ENCODE assay signal across 8 mouse cellular contexts in genomic region chr9:109876756-109877155, GRCm38 (mm10). TPM values are rescaled to one million over a fixed set of nuclear protein-coding genes. Genes with fewer than 3 reads are reported as not detected.
DNase-seq lines count a peak whose midpoint lies in the region; ATAC-seq and TF ChIP-seq lines count a peak whose summit lies in the region.

No protein-coding gene starts in this region.

- peak overlapping the region; percentile 92 for H3K4me2 ChIP-seq in forebrain, postnatal 0 days (ENCODE audit: low read depth)
- H3K4me2 ChIP-seq in midbrain, embryonic 15.5 days = peak overlapping the region; percentile 68

- TF ChIP-seq CTCF in left cerebral cortex, adult 2 months (IDR thresholded peaks at IDR 0.05) = no peak
- TF ChIP-seq CTCF in forebrain, postnatal 0 days (IDR thresholded peaks at IDR 0.05; ENCODE audit: low read depth) = no peak

- ATAC-seq in forebrain, postnatal 0 days = no peak
- ATAC-seq in midbrain, embryonic 15.5 days (replicated peaks) = no peak

- H3K27ac ChIP-seq in left cerebral cortex, adult 2 months = no peak overlapping the region
- no peak overlapping the region for H3K27ac ChIP-seq in forebrain, postnatal 0 days (ENCODE audit: low read depth, low read length)
- H3K27ac ChIP-seq in midbrain, embryonic 15.5 days = no peak overlapping the region

- peak overlapping the region; percentile 77; the same call in 1 of the 2 replicates for H3K9ac ChIP-seq in forebrain, postnatal 0 days
- peak overlapping the region; percentile 61; the same call in 1 of the 2 replicates for H3K9ac ChIP-seq in midbrain, embryonic 15.5 days

- H3K4me1 ChIP-seq in forebrain, postnatal 0 days (ENCODE audit: insufficient read depth) = no peaks in the 10 kb centered on the region
- peaks cover 18% of the 10 kb centered on the region for H3K4me1 ChIP-seq in midbrain, embryonic 15.5 days

- H3K9me3 ChIP-seq in forebrain, postnatal 0 days (ENCODE audit: low read length) = no peaks in the 10 kb centered on the region
- H3K9me3 ChIP-seq in midbrain, embryonic 15.5 days = no peaks in the 10 kb centered on the region

- peaks cover 26% of the 10 kb centered on the region for H3K36me3 ChIP-seq in forebrain, postnatal 0 days (ENCODE audit: insufficient read depth)
- peaks cover 13% of the 10 kb centered on the region; the same call in 1 of the 2 replicates for H3K36me3 ChIP-seq in midbrain, embryonic 15.5 days (replicated peaks)

- peak overlapping the region; percentile 72 for H3K4me3 ChIP-seq in left cerebral cortex, adult 2 months
- peak overlapping the region; percentile 82 for H3K4me3 ChIP-seq in forebrain, postnatal 0 days (ENCODE audit: low read depth, low read length)
- H3K4me3 ChIP-seq in midbrain, embryonic 15.5 days = peak overlapping the region; percentile 94

- no peak for DNase-seq in left cerebral cortex, adult 2 months (ENCODE audit: extremely low spot score in 1 of 2, low spot score in 2 of 2)
- no peak for DNase-seq in left cerebral cortex, postnatal 25 days (ENCODE audit: low spot score in 2 of 2)
- peak; percentile 40 for DNase-seq in ZHBTc4 (ENCODE audit: low read depth, low spot score)
- peak; percentile 35 for DNase-seq in forebrain, postnatal 0 days
- DNase-seq in kidney, postnatal 10 days = peak; percentile 49
- no peak for DNase-seq in ovary, postnatal 10 days (ENCODE audit: low spot score)
- no peak for DNase-seq in thymus, postnatal 36 days

- WGBS in forebrain, postnatal 0 days = 2% methylated on average over 3 of the region's 3 CpGs
- 9% methylated on average over 3 of the region's 3 CpGs for WGBS in midbrain, embryonic 15.5 days

- no peaks in the 10 kb centered on the region for H3K27me3 ChIP-seq in forebrain, postnatal 0 days (ENCODE audit: insufficient read depth, low read length)
- H3K27me3 ChIP-seq in midbrain, embryonic 15.5 days (replicated peaks) = no peaks in the 10 kb centered on the region

- intact Hi-C loops in left cerebral cortex, adult 2 months (cut with DNase I) = no loop called here
- intact Hi-C loops in left cerebral cortex, postnatal 25 days (cut with DNase I) = no loop called here

RNA-seq across cellular contexts. Expression of gene Cdc25a, which starts 1.4 kb away (rescaled TPM):
- total RNA-seq in left cerebral cortex, adult 2 months (2021) = 1 to 10 TPM; 5.5 to 6.9 TPM
- 1 to 10 TPM; 3.9 to 4.0 TPM for total RNA-seq in left cerebral cortex, postnatal 25 days (2021)
- total RNA-seq in forebrain, postnatal 0 days (2014; rRNA removed) = 14.4 and 16.1 TPM in 2 replicates
- 7.7 and 8.7 TPM in 2 replicates for polyA plus RNA-seq in forebrain, postnatal 0 days (2015; fragmentation: Nextera tagmentation; extraction: Ambion mirVana)
- 12.4 and 14.7 TPM in 2 replicates for polyA plus RNA-seq in midbrain, embryonic 15.5 days (2015; fragmentation: Nextera tagmentation; extraction: Ambion mirVana)

RNA-seq across cellular contexts. Expression of gene Camp, which starts 27.3 kb away (rescaled TPM):
- not detected for total RNA-seq in left cerebral cortex, adult 2 months (2021)
- not detected for total RNA-seq in left cerebral cortex, postnatal 25 days (2021)
- 0.85 TPM in 1 of 2 replicates, not detected in the other for total RNA-seq in forebrain, postnatal 0 days (2014; rRNA removed)
- 0.35 and 1.4 TPM in 2 replicates for polyA plus RNA-seq in forebrain, postnatal 0 days (2015; fragmentation: Nextera tagmentation; extraction: Ambion mirVana)
- 2.6 TPM in 1 of 2 replicates, not detected in the other for polyA plus RNA-seq in midbrain, embryonic 15.5 days (2015; fragmentation: Nextera tagmentation; extraction: Ambion mirVana)

RNA-seq across cellular contexts. Expression of gene Nme6, which starts 44.2 kb away (rescaled TPM):
- total RNA-seq in left cerebral cortex, adult 2 months (2021) = 10 to 100 TPM; 10.6 to 11.2 TPM
- total RNA-seq in left cerebral cortex, postnatal 25 days (2021) = 1 to 10 TPM; 7.3 to 7.7 TPM
- total RNA-seq in forebrain, postnatal 0 days (2014; rRNA removed) = 31.3 and 39.8 TPM in 2 replicates
- 47.5 and 55.6 TPM in 2 replicates for polyA plus RNA-seq in forebrain, postnatal 0 days (2015; fragmentation: Nextera tagmentation; extraction: Ambion mirVana)
- 59.4 and 68.3 TPM in 2 replicates for polyA plus RNA-seq in midbrain, embryonic 15.5 days (2015; fragmentation: Nextera tagmentation; extraction: Ambion mirVana)

RNA-seq across cellular contexts. Expression of gene Map4, which starts 54.5 kb away (rescaled TPM):
- total RNA-seq in left cerebral cortex, adult 2 months (2021) = 100 to 1,000 TPM; 365 to 381 TPM
- total RNA-seq in left cerebral cortex, postnatal 25 days (2021) = 100 to 1,000 TPM; 350 to 364 TPM
- 226 and 237 TPM in 2 replicates for total RNA-seq in forebrain, postnatal 0 days (2014; rRNA removed)
- polyA plus RNA-seq in forebrain, postnatal 0 days (2015; fragmentation: Nextera tagmentation; extraction: Ambion mirVana) = 158 and 201 TPM in 2 replicates
- polyA plus RNA-seq in midbrain, embryonic 15.5 days (2015; fragmentation: Nextera tagmentation; extraction: Ambion mirVana) = 167 and 181 TPM in 2 replicates

Comparison
In these comparisons a context has a peak if more than half of its experiments do, and no peak if none do; other contexts are left out.
1. DNase-seq: peak in ZHBTc4 (single experiment), forebrain, postnatal 0 days (single experiment) and kidney, postnatal 10 days (single experiment); none in left cerebral cortex, adult 2 months (0 of 2), left cerebral cortex, postnatal 25 days (0 of 2), ovary, postnatal 10 days (single experiment) and thymus, postnatal 36 days (0 of 2).
2. Peak in every context shown above with its lines, with median percentiles within 50 percentile points of each other: H3K4me3 ChIP-seq.